Mouse (Mus musculus): Measurements from ENCODE around the gene Neo1.
A peak's percentile ranks its signal among the peaks of the same experiment; 100 is the strongest.
"Not testable (repeated sequence)": the region's sequence is repeated elsewhere in the genome, so short reads cannot be mapped to it uniquely, and the experiment has no call there.

The Neo1 gene

DNA sequence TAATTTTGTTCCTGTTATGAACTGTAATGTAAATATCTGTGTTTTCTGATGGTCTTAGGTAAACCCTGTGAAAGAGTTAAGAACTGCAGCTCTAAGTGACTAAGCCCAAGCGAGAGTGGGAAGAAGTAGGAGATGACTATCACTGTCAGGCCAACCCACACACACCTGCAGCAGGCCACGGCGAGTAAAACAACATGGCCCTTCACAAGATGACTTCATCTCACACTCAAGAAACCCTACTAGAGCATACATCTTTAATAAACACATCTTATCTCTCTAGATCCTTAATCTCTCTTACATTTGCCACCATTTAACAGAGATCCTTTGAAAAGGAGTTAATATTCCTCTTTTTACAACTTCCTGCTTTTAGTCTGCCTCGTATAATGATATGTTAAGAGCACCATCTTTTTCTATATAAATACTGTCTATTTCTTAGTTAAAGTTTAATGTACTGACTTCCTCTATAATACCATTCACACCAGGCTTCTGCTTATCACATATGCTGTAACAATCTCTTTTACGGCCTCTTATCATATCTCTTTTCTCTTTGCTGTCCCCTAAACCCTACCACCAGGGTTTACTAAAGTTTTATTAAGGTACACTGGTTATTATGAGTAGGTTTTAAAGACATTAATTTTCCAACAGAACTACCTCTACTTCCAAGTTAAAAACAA, 46.8 kb downstream of the Neo1 start:
- no peak for DNase-seq

DNA sequence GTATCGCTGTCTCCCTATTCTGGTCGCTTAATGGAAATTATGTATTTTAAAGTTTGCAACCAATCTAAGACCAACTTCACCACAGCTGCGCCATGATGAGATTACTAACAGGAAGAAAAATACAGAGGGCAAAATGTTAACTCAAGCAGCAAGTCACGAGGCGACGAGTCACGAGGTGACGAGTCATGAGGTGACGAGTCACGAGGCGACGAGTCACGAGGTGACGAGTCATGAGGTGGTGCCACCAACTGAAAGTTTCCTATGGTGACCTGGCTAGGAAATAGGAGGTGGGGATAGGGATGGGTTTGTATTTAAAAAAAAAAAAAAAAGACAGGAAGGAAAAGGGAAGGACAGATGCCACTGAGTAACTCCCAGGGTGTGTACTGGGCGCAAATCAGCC, 57.2 kb downstream of the Neo1 start:
- DNase-seq, result no peak

DNA sequence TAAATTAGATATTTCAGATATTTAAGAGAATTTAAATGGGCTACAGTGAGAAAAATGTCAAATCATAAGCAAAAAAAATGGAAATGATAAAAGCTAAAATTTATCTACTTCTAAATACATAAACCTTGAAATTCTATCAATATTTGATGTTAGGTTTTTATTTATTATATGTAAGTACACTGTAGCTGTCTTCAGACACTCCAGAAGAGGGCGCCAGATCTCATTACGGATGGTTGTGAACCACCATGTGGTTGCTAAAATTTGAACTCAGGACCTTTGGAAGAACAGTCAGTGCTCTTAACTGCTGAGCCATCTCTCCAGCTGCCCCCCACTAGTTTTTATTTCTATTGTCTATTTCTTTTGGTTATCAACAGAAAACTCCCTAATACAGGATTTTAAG, 65.1 kb downstream of the Neo1 start:
- DNase-seq, result not testable (repeated sequence)

DNA sequence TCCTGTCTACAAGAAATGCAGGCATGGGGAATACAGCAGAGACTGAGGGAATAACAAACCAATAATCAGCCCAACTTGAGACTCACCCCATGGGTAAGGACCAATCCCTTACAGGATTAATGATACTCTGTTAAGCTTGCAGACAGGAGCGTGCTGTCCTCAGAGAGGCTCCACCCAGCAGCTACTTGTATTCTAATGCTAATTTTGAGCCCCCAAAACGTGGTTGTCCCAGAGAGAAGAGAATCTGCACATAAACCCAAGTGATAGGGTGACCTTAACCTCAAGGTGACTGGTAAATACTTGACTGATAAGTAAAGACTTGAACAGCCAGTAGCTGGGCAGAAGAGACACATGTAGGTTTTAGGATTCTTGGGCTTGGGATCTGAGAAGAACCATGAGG, 68.9 kb downstream of the Neo1 start:
- no peak for DNase-seq

DNA sequence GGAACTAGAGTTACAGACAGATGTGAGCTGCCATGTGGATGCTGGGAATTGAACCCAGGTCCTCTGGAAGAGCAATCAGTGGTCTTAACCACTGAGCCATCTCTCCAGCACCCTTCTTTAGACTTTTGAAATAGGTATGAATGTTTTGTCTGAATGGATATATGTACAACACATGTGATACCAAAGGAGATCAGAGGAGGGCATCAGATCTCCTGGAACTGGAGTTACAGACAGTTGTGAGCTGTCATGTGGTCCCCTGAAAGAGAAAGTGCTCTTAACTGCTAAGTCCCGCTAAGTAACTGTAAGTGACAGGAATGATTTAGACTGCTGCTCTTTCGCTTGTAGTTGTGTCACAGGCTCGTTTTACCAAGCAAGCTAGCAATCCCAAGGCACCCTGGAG, 80.7 kb downstream of the Neo1 start:
- no peak for DNase-seq

DNA sequence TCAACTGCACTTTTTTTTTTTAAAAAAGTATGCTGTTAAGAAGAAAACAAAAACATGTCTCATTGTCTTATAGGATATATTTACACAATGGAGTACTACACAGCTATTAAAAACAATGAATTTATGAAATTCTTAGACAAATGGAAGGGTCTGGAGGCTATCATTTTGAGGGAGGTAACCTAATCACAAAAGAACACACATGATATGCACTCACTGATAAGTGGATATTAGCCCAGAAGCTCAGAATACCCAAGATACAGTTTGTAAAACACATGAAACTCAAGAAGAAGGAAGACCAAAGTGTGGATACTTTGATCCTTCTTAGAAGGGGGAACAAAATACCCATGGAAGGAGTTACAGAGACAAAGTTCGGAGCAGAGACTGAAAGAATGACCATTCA, 90.3 kb downstream of the Neo1 start:
- not testable (repeated sequence) for DNase-seq

DNA sequence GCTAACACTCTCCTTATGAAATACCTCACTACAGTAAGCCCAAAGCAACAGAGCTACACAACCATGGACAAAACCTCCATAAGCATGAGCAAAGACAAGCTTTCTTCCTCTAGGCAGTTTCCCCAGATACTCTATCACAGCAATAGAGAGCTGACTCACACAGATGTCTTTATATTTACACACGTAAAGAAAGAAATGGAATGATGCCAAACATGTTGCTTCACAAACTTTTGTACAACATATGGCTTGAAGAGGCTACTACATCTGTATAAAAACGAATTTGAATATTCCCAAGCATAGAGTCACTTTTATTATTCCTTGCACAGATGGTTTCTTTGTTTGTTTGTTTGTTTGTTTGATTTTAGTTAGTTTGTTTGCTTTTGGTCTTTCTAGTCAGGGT, 101.5 kb downstream of the Neo1 start:
- DNase-seq, result no peak

DNA sequence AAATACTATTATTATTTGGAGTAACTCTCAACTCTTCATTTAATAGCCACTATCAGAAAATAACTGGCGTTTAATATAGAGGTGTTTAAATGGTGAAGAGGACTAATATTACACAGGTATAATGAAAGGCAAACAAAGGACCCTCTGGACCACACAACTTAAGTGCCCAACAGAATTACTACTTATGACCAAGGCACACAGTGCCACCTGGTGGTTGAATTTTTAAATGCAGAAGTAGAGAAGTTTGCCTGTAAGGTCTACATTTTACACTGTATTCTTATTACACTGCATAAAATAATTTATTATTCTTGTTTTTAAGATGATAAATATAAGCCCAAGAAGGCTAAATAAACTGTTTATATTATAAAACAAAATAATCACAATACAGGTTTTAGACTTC, 108.1 kb downstream of the Neo1 start:
- peak; percentile 59 to 67 for DNase-seq

DNA sequence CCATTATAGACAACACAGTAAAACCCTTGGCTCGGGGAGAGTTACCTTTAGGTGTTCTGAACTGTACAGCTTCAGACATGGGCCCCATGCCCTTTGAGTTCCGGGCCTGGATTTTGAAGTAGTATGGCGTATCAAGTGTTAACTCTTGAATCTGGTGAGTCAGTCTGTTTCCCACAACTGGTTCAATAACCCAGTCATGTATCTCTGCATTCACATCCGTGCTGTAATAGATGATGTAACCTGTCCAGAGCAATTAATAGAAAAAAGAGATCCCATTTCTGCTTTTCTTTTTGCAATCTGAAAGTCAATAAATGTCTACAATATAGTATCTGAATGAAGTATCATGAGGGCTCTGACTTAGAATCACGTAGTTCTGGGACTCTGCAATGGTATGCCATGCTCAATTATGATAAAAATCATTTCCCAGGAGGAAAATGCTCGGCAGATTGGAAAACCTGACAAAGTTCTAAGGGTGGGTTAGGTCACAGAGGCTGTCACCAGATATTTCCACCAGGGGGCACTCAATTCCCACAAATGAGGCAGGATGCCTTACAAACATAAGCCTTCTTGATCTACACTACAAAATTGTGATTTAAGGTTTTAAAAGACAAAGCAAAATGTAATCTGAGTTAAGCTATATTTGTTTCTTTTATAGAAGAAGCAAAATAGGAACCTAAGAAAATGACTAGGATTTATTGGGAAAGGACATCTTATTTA, 133.2 kb downstream of the Neo1 start:
- peak; percentile 71 for DNase-seq

DNA sequence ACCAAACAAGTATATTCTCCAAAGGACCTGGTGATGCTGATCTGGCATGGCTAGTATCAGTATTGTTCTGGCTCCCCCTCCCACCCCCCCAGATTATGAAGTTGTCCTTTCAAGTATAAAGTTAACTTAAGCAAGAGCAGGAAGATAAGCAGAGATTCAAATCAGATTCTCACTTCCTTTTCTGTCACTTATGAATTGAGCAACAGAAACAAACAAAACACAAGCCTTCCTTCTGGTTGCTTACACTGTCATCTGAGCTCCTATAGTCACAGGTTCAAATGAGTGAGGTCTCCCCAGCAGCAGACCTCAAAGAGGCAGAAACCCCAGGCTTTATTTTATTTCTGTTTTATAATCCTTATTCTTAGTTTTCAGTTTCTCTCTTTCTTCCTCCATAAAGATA, 136.6 kb downstream of the Neo1 start:
- no peak for DNase-seq

DNA sequence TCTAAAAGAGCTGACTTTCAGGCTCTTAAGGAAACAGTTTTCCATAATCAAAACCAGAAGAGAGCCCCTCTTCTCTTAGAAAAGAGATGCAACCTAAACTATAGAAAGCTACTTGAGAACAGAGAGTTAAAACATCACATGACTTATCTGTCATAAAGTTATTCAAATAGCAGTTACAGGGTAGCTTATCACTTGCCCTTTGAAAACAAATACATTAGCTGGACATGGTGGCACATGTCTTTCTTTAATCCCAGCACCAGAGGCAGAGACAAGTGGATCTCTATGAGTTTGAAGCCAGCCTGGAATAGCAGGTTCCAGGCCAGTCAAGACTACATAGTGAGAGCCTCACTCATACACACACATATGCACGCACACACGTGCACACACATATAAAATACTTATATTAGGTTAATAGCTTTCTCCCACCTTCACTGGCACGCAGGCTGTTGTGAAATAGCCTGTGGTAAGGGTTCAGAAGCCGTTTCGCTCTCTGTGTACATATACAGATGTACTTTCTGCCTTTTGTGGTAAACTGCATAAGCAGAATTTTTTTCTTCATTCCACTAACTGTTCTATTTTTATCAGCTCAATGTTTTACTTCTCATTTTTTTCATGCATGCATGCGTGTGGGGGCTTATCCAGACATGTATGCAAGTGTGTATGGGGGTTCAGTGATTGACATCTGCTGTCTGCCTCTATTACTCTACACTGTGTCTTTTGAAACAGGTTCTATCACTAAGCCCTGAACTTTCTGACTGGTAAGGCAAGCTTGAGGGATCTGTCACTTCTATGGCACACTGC, 144.2 kb downstream of the Neo1 start:
- DNase-seq, result no peak

DNA sequence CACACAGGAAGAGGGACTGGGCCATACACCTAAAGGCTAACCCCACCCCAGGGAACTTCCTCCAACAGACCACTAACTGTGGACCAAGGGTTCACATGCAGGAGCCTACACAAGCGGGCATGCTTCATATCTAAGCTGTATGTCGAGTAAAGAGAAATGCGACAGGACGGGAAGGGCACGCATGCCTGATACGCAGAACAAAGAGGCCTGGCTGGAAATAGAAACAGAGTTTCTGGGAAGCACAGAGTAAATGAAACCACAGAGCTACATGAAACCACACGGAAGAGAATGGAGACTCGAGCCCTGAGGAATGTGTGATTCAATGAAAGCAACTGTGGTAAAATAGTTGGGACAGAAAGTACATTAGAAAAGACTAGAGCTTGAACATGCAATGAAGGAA, 145.3 kb downstream of the Neo1 start:
- DNase-seq, result no peak

DNA sequence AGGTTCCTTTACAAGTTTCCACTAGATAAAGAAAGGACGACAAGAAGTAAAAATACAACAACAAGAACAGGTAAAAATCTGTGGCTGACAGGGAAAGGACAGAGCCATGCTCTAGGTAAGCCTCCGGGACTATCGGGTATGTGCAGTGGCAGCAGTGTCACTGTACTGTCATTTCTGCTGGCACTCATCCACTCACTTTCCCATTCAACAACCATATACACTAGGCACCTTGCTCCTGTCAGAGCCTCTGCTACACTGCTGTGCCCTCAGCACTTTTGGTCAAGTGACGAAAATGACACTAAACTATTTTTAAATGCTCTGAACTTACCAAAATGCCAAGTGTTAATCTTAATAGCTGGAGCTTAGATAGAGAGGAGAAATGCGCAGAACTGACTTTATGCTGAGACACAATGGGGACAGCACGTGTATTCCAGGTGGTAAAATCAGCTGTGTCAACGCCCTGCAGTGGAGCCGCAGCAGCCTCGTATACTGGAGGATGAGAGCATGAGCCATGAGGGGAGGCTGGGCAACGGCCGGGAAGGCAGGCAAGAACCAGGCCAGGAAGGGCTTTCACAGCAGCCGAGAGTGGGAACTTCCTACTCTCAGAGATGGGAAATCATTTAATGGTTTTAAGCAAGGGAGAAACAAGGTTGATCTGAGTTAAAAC, 146.3 kb downstream of the Neo1 start:
- DNase-seq, result no peak

DNA sequence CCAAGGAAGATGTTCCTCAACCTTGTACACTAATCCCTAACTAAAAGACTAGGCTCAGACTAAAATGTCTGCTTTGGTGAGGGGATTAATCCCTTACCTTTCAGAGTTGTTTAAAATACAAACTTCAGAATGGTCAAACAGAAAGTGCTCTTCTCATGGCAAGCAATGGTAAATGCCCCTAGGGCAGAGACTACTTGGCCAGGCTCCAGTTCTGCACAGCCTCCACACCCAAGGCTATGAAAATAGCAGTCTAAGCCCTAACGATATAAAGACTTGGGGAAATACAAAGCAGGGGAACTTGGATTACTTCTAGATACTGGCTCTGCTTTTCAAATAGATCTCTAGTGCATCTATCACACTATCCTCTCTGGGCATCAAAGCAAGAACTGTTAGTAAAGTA, 153.6 kb downstream of the Neo1 start:
- no peak for DNase-seq

DNA sequence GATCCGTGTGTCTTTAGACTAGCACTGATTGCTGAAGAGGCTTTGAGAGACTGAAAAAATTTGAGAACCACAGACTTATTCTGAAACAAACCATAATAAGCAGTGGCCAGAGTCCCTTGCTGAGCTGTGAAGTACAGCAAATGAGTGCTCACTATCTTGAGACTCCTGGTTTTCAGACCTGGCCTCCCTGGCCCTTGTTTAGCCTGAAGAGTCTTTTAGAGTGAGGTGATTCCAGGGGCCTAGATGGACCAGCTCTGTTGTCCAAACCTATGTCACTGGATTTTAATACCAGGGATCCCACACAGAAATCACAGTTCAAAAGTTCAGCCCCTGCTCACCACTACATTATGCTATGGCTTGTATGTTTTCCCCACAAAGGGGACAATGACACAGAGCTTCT, 156.4 kb downstream of the Neo1 start:
- DNase-seq, result no peak

DNA sequence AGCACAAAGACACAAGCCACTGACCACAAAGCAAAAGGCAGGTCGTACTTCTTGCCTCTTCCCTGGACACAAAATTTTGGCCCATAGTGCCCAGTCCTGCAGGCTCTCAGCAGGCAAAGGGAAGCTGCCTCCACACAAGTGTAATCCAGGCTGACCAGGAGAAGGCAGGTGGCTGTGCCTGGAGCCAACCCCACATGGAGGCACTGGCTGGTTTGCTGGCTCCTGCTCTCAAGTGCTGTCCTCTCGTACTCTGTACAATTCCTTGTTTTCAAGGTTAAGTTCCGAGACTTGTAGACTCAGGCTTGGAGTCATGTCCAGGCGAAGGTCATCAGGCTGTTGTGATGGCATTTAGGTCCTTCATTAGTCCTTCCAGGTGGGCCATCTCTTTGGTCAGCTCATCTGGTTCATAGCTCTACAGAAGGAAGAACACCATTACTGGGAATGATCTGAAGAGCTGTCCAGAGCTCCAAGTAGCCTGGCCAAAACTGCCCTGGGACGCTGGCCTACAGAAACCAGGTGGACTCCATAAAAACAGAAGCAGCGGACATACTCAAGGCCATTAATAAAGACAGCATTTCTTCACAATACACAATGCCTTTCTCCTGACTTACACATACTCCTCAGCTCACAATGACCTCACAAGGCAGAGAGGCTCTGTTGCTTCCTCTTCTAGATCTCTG, 159.2 kb downstream of the Neo1 start:
- no peak for DNase-seq

DNA sequence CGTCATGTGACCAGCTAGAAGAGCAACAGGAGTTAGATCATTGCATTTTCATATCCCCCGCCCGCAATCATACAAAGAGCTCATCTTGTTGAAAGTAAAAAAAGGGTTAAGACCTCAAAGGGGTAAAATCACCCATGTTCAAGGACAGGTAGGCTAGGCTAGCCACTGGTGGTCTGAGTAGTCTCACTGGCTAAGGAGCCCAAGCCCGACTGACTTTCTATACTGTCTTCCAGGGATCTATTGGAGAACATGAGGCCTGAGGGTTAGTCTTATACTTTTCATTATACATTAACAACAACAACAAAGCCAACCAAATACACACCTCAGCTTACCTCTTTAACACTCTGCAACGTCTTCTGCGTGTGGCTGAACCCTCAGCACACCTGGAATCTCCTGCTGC, 160.8 kb downstream of the Neo1 start:
- DNase-seq, result no peak

DNA sequence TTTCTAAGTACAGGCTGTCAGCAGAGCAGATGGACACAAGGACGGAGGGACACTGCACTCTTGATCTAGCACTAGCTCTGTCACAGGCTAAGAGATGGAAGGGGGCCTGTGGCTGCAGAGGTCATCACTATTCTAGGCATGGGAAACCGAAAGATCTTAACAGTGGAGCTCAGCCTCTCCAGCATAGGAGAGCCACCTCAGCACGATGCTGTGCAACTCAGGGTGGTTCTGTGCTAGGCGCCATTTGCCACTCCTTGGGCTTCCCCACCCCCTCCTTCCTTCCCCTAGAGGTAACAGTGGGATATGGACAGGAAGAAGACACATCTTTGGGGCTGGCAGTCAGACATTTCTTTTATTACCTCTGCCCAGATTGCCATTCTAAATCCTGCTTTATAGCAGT, 161.9 kb downstream of the Neo1 start:
- DNase-seq, result no peak

DNA sequence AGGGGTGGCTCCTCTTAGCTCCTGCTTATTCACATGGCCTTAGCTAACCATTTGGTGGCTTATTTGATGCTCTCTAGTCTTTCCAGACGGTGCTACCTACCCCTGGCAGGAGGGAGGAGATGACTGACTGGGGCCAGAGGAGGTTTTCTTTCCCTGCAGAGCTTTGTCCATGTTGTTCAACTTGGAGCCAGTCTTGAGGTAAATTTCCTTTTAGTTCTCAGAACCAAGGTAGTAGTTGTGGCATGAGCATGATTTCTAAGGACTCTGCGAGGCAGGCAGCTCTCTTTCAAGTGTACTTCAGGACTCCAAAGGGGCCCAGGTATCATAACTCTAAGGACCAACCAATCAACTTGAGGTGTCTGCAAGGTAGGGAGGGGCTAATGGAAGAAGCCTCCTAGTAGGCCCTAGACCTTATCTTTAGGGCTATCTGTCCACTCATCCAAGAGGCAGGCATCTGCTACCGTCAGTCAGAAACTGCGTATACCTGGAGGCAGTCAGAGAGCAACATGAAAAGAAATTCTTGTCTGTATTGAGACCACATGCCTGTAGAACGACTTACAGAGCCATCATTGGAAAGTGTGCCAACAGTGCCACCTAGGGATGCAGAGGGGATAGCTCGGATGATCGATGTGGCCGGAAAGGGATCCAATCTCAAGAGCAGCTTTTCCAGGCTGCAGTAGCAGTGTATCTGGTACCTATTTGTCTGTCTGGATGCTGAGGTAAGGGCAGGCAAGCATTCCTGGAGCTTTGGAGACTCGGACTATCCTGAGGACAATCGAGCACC, 162.5 kb downstream of the Neo1 start:
- DNase-seq, result peak; percentile 24 to 26

DNA sequence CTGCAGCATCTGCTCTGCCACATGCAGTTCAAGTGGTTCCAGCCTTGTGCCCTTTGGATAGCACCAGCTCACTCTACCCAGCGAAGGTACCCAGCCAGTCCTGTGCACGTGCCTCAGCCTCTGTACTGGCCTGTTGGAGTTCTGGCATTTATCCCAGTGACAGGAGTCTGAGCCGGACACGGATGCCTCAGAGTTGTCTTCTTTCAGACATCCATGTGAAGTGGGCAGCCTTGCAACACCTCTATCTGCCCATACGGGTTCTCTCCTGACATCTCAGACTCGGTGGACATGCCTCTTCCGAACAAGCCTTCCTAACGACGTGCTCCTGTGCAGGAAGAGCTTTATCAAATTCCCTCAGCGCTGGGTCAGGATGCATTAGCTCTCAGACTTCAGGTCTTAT, 165.1 kb downstream of the Neo1 start:
- DNase-seq, result no peak

DNA sequence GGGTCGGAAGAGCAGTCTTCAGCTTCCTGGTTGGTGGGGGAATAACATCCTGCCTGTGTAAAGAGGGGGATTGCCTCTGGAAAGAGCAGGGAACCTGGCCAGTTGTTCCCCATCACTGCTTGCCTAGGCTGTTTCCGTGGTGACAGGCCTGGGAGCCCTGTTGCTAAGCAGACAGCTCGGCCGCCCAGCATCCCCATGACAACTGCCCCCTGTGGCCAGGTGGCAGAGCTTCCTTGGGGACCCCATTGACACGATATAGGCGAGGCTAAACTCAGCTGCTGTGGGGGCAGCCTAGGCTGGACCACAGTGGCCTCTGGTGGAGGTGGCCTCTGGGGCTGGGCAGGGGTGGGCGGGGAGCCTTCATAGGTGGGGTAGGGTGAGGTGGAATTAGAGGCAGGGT, 172.4 kb downstream of the Neo1 start:
- DNase-seq, result no peak

DNA sequence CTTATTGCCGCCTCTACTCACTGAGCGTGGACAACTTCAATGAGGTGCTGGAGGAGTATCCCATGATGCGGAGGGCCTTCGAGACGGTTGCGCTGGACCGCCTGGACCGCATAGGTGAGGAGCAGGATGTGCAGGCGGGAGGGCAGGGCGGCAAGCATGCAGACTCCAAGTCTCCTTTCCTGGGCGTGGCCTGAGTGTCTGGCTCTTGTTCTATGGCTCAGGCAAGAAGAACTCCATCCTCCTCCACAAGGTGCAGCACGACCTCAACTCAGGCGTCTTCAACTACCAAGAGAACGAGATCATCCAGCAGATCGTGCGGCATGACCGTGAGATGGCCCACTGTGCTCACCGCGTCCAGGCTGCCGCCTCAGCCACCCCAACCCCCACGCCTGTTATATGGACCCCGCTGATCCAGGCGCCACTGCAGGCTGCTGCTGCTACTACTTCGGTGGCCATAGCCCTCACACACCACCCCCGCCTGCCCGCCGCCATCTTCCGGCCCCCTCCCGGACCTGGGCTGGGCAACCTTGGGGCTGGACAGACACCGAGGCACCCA, 177.1 kb downstream of the Neo1 start:
- no peak for DNase-seq

Data from B cell, adult 2 months (primary cell).